Mouse (Mus musculus) heart, embryonic 16.5 days (tissue): ENCODE data around the gene Fam102b. TPM values are rescaled to one million over a fixed set of nuclear protein-coding genes. Genes with fewer than 3 reads are reported as not detected.

Experiments
- ATAC-seq: fragments of 200-750 bp; cut with Nextera tagmentation; replicated peaks from 2 replicates; pipeline ENCODE4 v1.8.0; 2017; ENCODE audit warnings: moderate number of reproducible peaks; ENCODE audit not compliant: insufficient read depth, low FRiP score; ENCODE audit errors: extremely low read depth
- H3K27ac ChIP-seq: fragments of 300-500 bp; sonication (generic); 2 replicates; pipeline ENCODE4 v1.5.1; 2014; ENCODE audit warnings: mild to moderate bottlenecking, low read length, control low read depth, moderate library complexity
- H3K27me3 ChIP-seq: fragments of 300-500 bp; sonication (generic); 2 replicates; pipeline ENCODE4 v1.6.1; 2014; ENCODE audit warnings: low read length, mixed read lengths; ENCODE audit not compliant: control insufficient read depth, insufficient read depth
- H3K36me3 ChIP-seq: fragments of 300-500 bp; sonication (generic); 2 replicates; pipeline ENCODE4 v1.6.1; 2014; ENCODE audit not compliant: control insufficient read depth, insufficient read depth
- H3K4me1 ChIP-seq: fragments of 300-500 bp; sonication (generic); 2 replicates; pipeline ENCODE4 v1.6.1; 2014; ENCODE audit warnings: low read length, mixed read lengths; ENCODE audit not compliant: control insufficient read depth, insufficient read depth
- H3K4me2 ChIP-seq: fragments of 300-500 bp; sonication (generic); 2 replicates; pipeline ENCODE4 v1.6.1; 2014; ENCODE audit warnings: low read depth, mild to moderate bottlenecking, control low read depth, low read length
- H3K4me3 ChIP-seq: fragments of 300-500 bp; sonication (generic); 2 replicates; pipeline ENCODE4 v1.5.1; 2014; ENCODE audit warnings: mild to moderate bottlenecking, control low read depth, low read length
- H3K9ac ChIP-seq: fragments of 300-500 bp; sonication (generic); 2 replicates; pipeline ENCODE4 v1.6.1; 2014; ENCODE audit warnings: low read length, control low read depth
- H3K9me3 ChIP-seq: fragments of 300-500 bp; sonication (generic); replicated peaks from 2 replicates; pipeline ENCODE4 v1.6.1; 2016; ENCODE audit warnings: low read length; ENCODE audit not compliant: control insufficient read depth
- WGBS: fragments of 180-500 bp; shearing (Covaris S2); extraction: QIAGEN DNeasy Blood & Tissue Kit; methylation state at CpG from one replicate; pipeline ENCODE4 v1.1.7; 2014; 5-methylcytosine and 5-hydroxymethylcytosine counted together
- polyA plus RNA-seq: library from polyadenylated mRNA; unstranded; fragments of >200 nt; fragmentation: Nextera tagmentation; extraction: Ambion mirVana; gene quantifications from 2 replicates; pipeline ENCODE4 v1.2.1, GENCODE M21; 2015

Gene Fam102b
- polyA plus RNA-seq, 1 experiment from 2014 or later = 3.7 TPM

DNA sequence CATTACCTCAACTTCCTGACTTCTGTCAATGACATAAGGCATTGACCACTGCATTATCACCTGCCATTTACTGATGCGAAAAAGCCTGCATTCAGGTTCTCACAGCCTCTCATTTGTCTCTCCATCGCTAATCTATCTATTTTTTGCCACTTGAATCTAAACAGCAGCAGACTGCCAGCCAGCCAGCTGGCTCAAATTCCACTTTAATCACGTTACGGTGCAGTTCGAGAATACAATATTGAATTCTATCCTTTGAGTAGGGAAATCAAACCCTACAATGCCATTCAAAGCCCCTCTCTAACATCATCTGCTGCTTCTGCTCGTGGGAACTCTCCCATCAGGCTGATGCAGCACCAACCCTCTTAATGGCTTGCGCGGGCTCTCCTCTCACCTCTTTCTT lies 4.3 kb downstream of the Fam102b start:
- ATAC-seq = no peak
- Histone ChIP-seq H3K4me1 (peaks cover 12% of the 10 kb centered on the region), H3K9me3 (no peaks in the 10 kb centered on the region), H3K9ac (no peak overlapping the region), H3K27ac (no peak overlapping the region), H3K4me3 (no peak overlapping the region), H3K27me3 (no peaks in the 10 kb centered on the region), H3K36me3 (no peaks in the 10 kb centered on the region), H3K4me2 (no peak overlapping the region)
- 66% methylated on average over 8 of the region's 8 CpGs for WGBS

GRCm38 (mm10) chr3:109021720-109022516 lies 5.5 kb downstream of the Fam102b start:
- Histone ChIP-seq H3K9me3 (no peaks in the 10 kb centered on the region), H3K4me1 (peaks cover 10% of the 10 kb centered on the region), H3K27me3 (no peaks in the 10 kb centered on the region), H3K36me3 (no peaks in the 10 kb centered on the region), H3K4me2 (no peak overlapping the region), H3K9ac (no peak overlapping the region), H3K4me3 (no peak overlapping the region), H3K27ac (no peak overlapping the region)
- WGBS = 76% methylated on average over 6 of the region's 6 CpGs
- ATAC-seq = no peak

DNA sequence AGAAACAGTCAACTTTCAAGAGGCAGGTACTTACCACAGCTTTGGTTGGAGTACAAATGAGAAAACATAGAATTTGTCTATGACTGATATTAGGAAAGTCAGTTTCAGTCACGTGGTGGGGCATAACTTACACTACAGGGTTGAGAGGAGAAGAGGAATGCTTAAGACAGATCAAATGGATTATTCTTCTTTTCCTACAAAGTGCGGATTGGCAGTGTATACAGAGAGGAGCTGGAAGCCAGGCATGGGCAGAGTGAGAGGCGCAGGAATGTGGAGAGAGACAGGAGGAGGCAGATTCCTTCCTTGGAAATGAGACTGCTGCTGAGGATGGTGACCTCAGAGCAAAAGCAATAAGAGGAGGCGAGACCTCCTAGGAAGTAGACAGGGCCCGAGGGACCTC lies 9.1 kb downstream of the Fam102b start:
- H3K4me3 ChIP-seq = no peak overlapping the region
- no peaks in the 10 kb centered on the region for H3K36me3 ChIP-seq
- ATAC-seq = no peak
- no peak overlapping the region for H3K9ac ChIP-seq
- no peak overlapping the region for H3K4me2 ChIP-seq
- no peak overlapping the region for H3K27ac ChIP-seq
- no peaks in the 10 kb centered on the region for H3K9me3 ChIP-seq
- no peaks in the 10 kb centered on the region for H3K27me3 ChIP-seq
- H3K4me1 ChIP-seq = 0 out of 2 replicates have a peak, but pooled peaks cover 2% of the 10 kb centered on the region
- 82% methylated on average over 5 of the region's 5 CpGs for WGBS

GRCm38 (mm10) chr3:109012595-109012994 lies 14.8 kb downstream of the Fam102b start:
- H3K27ac ChIP-seq = no peak overlapping the region
- H3K4me2 ChIP-seq = no peak overlapping the region
- no peak overlapping the region for H3K4me3 ChIP-seq
- no peak for ATAC-seq
- H3K27me3 ChIP-seq = no peaks in the 10 kb centered on the region
- WGBS = 40% methylated on average over 4 of the region's 4 CpGs
- no peak overlapping the region for H3K9ac ChIP-seq
- no peaks in the 10 kb centered on the region for H3K36me3 ChIP-seq
- peaks cover 9% of the 10 kb centered on the region for H3K4me1 ChIP-seq
- H3K9me3 ChIP-seq = no peaks in the 10 kb centered on the region

- H3K9ac ChIP-seq = no peak overlapping the region
- peak; percentile 73 for ATAC-seq
- peaks cover 9% of the 10 kb centered on the region for H3K4me1 ChIP-seq
- no peak overlapping the region for H3K4me2 ChIP-seq
- no peaks in the 10 kb centered on the region for H3K27me3 ChIP-seq
- H3K9me3 ChIP-seq = no peaks in the 10 kb centered on the region
- peak overlapping the region; percentile 43 for H3K27ac ChIP-seq
- no peaks in the 10 kb centered on the region for H3K36me3 ChIP-seq
- no peak overlapping the region for H3K4me3 ChIP-seq
- WGBS = 31% methylated on average over 7 of the region's 7 CpGs
Measured at GRCm38 (mm10) chr3:109010489-109011260, 16.7 kb downstream of the Fam102b start.

GRCm38 (mm10) chr3:109008180-109008579 lies 19.2 kb downstream of the Fam102b start:
- Histone ChIP-seq H3K4me3 (no peak overlapping the region), H3K4me2 (no peak overlapping the region), H3K9me3 (no peaks in the 10 kb centered on the region), H3K4me1 (peaks cover 9% of the 10 kb centered on the region), H3K27me3 (no peaks in the 10 kb centered on the region), H3K36me3 (no peaks in the 10 kb centered on the region), H3K27ac (no peak overlapping the region), H3K9ac (no peak overlapping the region)
- WGBS = 76% methylated on average over 5 of the region's 5 CpGs
- ATAC-seq = no peak

DNA sequence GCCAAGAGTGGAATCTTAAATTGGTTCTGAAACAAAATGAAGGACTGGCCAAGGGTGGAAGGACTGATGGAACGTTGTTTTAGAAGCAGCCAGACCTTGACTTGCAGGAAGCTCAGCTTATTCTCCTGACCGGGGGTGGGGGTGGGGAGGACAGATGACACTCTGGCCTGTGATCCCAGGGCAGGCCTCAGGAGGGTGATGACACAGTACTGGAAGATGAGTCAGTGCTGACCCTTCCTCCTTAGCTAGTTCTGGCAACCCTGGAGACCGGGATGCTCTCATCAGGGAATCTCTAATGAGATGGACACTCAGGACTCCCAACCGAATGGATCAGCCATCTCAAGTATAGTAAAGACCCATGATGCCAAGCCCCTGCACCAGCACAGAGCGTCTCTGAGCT lies 21.6 kb downstream of the Fam102b start:
- peaks cover under 1% of the 10 kb centered on the region; the same call in 1 of the 2 replicates for H3K36me3 ChIP-seq
- no peak overlapping the region for H3K4me3 ChIP-seq
- ATAC-seq = no peak
- H3K9ac ChIP-seq = no peak overlapping the region
- no peak overlapping the region for H3K27ac ChIP-seq
- 69% methylated on average over 5 of the region's 5 CpGs for WGBS
- H3K4me1 ChIP-seq = peaks cover 3% of the 10 kb centered on the region
- no peaks in the 10 kb centered on the region for H3K9me3 ChIP-seq
- no peaks in the 10 kb centered on the region for H3K27me3 ChIP-seq
- H3K4me2 ChIP-seq = no peak overlapping the region

- no peaks in the 10 kb centered on the region for H3K27me3 ChIP-seq
- ATAC-seq = no peak
- H3K9ac ChIP-seq = no peak overlapping the region
- WGBS = 71% methylated on average over 1 of the region's 1 CpGs
- H3K4me1 ChIP-seq = peaks cover 2% of the 10 kb centered on the region; the same call in 1 of the 2 replicates
- no peak overlapping the region for H3K27ac ChIP-seq
- H3K36me3 ChIP-seq = peaks cover 5% of the 10 kb centered on the region; the same call in 1 of the 2 replicates
- no peak overlapping the region for H3K4me3 ChIP-seq
- H3K9me3 ChIP-seq = no peaks in the 10 kb centered on the region
- no peak overlapping the region for H3K4me2 ChIP-seq
Measured at GRCm38 (mm10) chr3:108999173-108999572, 28.2 kb downstream of the Fam102b start.

DNA sequence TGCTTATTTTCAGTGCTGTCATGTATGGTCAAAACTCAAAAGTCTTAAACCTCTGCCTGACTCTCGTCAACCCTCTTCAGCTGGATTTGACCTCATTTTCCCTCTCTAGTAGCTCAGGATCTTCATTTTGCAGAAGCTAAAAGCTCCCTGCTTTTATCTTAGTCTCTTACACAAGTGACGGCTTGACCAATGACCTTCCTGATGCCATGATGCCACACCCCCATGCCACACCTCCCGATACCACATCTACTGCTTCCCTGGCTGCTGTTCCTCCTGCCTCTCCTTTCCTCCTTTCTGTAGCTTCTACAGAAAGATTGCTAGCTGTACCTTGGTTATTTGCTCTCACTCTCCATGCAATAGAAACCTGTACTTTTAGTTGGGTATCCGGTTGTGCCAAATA lies 29.6 kb downstream of the Fam102b start:
- Histone ChIP-seq H3K4me2 (peak overlapping the region; percentile 4; the same call in 1 of the 2 replicates), H3K9me3 (no peaks in the 10 kb centered on the region), H3K4me1 (peaks cover 2% of the 10 kb centered on the region; the same call in 1 of the 2 replicates), H3K36me3 (peaks cover 5% of the 10 kb centered on the region; the same call in 1 of the 2 replicates), H3K27me3 (no peaks in the 10 kb centered on the region), H3K9ac (no peak overlapping the region), H3K4me3 (no peak overlapping the region), H3K27ac (no peak overlapping the region)
- WGBS = 44% methylated on average over 4 of the region's 4 CpGs
- ATAC-seq = no peak; the same call in 1 of the 2 replicates
